Comparison of ENCODE assay signal across 19 mouse cellular contexts in genomic region chr12:104656146-104656545, GRCm38 (mm10).
"Had no signal": no experiment of that assay in that cellular context is flagged by ENCODE, and none has a peak within 500 bp of the region (broad histone marks: within the 10 kb centered on the region; RNA-seq: fewer than 3 reads in every experiment).

No protein-coding gene starts in this region.

- H3K27me3 ChIP-seq: midbrain, embryonic 13.5 days; neural tube, embryonic 13.5 days; neural tube, embryonic 15.5 days; stomach, embryonic 15.5 days had no signal

- DNase-seq: lung, adult 18-20 months; lung, embryonic 14.5 days; lung, postnatal 10 days; lung, postnatal 4 days; retina, postnatal 1 day; right cerebral cortex, adult 18-20 months; right cerebral cortex, postnatal 25 days; right cerebral cortex, postnatal 4 days; spleen, adult 18-20 months; thymus, adult 2 months; thymus, postnatal 25 days; thymus, postnatal 4 days had no signal

- H3K36me3 ChIP-seq: midbrain, embryonic 10.5 days; midbrain, embryonic 13.5 days; neural tube, embryonic 13.5 days; neural tube, embryonic 15.5 days; stomach, embryonic 15.5 days had no signal

- H3K4me1 ChIP-seq: stomach, embryonic 15.5 days had no signal

- H3K9ac ChIP-seq: lung, embryonic 14.5 days; midbrain, embryonic 13.5 days; neural tube, embryonic 13.5 days; neural tube, embryonic 15.5 days; stomach, embryonic 15.5 days had no signal

- H3K27ac ChIP-seq: midbrain, embryonic 10.5 days; midbrain, embryonic 13.5 days; neural tube, embryonic 13.5 days; neural tube, embryonic 15.5 days; stomach, embryonic 15.5 days; stomach, postnatal 0 days had no signal

- H3K4me3 ChIP-seq: midbrain, embryonic 10.5 days; midbrain, embryonic 13.5 days; myocyte; neural tube, embryonic 13.5 days; neural tube, embryonic 15.5 days; stomach, embryonic 15.5 days had no signal

- H3K9me3 ChIP-seq: neural tube, embryonic 15.5 days; stomach, embryonic 15.5 days had no signal
